Mouse (Mus musculus) heart, embryonic 15.5 days (tissue): ENCODE data around the gene Ehf. TPM values are rescaled to one million over a fixed set of nuclear protein-coding genes. Genes with fewer than 3 reads are reported as not detected.

Experiments used
- ATAC-seq: fragments of 200-750 bp; cut with Nextera tagmentation; replicated peaks from 2 replicates; pipeline ENCODE4 v1.8.0; 2017; ENCODE audit warnings: low read depth, moderate TSS enrichment; ENCODE audit not compliant: insufficient number of reproducible peaks, insufficient read depth, low FRiP score
- H3K27ac ChIP-seq: fragments of 300-500 bp; sonication (generic); 2 replicates; pipeline ENCODE4 v1.5.1; 2015; ENCODE audit warnings: mild to moderate bottlenecking, inconsistent platforms
- H3K27me3 ChIP-seq: fragments of 300-500 bp; sonication (generic); 2 replicates; pipeline ENCODE4 v1.6.1; 2015; ENCODE audit warnings: inconsistent platforms
- H3K36me3 ChIP-seq: fragments of 300-500 bp; sonication (generic); 2 replicates; pipeline ENCODE4 v1.6.1; 2015; ENCODE audit warnings: mild to moderate bottlenecking, inconsistent platforms
- H3K4me1 ChIP-seq: fragments of 300-500 bp; sonication (generic); replicated peaks from 2 replicates; pipeline ENCODE4 v1.6.1; 2015; ENCODE audit warnings: inconsistent platforms
- H3K4me2 ChIP-seq: fragments of 300-500 bp; sonication (generic); 2 replicates; pipeline ENCODE4 v1.6.1; 2015; ENCODE audit warnings: inconsistent platforms, mild to moderate bottlenecking, moderate library complexity
- H3K4me3 ChIP-seq: fragments of 300-500 bp; sonication (generic); 2 replicates; pipeline ENCODE4 v1.5.1; 2015; ENCODE audit warnings: mild to moderate bottlenecking, inconsistent platforms
- H3K9ac ChIP-seq: fragments of 300-500 bp; sonication (generic); 2 replicates; pipeline ENCODE4 v1.6.1; 2015; ENCODE audit warnings: mild to moderate bottlenecking, inconsistent platforms
- H3K9me3 ChIP-seq: fragments of 300-500 bp; sonication (generic); replicated peaks from 2 replicates; pipeline ENCODE4 v1.6.1; 2016; ENCODE audit warnings: inconsistent platforms
- WGBS: fragments of 180-500 bp; shearing (Covaris S2); methylation state at CpG from one replicate; pipeline ENCODE4 v1.1.7; 2015; ENCODE audit warnings: mixed read lengths; 5-methylcytosine and 5-hydroxymethylcytosine counted together
- polyA plus RNA-seq: library from polyadenylated mRNA; unstranded; fragments of >200 nt; fragmentation: Nextera tagmentation; extraction: Ambion mirVana; gene quantifications from 2 replicates; pipeline ENCODE4 v1.2.1, GENCODE M21; 2015

The Ehf gene
- polyA plus RNA-seq, 1 experiment from 2014 or later = 0.33 TPM

DNA sequence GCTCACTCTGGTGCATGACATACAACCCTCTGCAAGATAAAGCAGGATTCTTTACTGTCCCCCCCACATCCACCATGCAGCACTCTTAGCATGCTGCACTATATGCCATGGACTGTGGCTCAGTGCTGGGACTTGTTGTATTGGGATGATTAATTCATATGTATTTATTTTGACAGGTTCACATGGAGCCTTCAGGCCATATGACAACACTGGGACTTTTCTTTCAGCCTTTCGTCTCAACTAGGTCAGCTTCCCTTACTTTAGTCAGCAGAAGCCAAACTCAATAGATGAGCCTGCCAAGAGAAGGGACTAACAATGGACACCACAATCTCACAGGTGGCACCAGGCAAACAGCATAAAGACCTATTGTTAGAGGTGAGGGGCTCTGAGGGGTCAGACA is 89.5 kb downstream of the Ehf start:
- H3K27me3 ChIP-seq = no peaks in the 10 kb centered on the region
- H3K4me1 ChIP-seq = no peaks in the 10 kb centered on the region
- WGBS = 78% methylated on average over 1 of the region's 1 CpGs
- H3K9me3 ChIP-seq = no peaks in the 10 kb centered on the region
- H3K9ac ChIP-seq = no peak overlapping the region
- no peak overlapping the region for H3K4me3 ChIP-seq
- ATAC-seq = no peak
- H3K27ac ChIP-seq = no peak overlapping the region
- H3K4me2 ChIP-seq = no peak overlapping the region
- no peaks in the 10 kb centered on the region for H3K36me3 ChIP-seq

Other genes starting within 250 kb of the Ehf start
- 56.5 and 64.2 TPM in 2 replicates for gene Pdhx, start 229.8 kb downstream of the Ehf start, polyA plus RNA-seq
- gene Apip, start 229.6 kb downstream of the Ehf start, polyA plus RNA-seq = 59.5 and 61.5 TPM in 2 replicates
- gene Elf5, start 108.4 kb upstream of the Ehf start, polyA plus RNA-seq = 0.13 and 0.70 TPM in 2 replicates
- gene Cat, start 181.9 kb upstream of the Ehf start, polyA plus RNA-seq = 73.5 and 88.0 TPM in 2 replicates